Mouse (Mus musculus) heart, embryonic 13.5 days (tissue): Measurements from ENCODE around the gene Cpvl. TPM values are rescaled to one million over a fixed set of nuclear protein-coding genes. Genes with fewer than 3 reads are reported as not detected.

ENCODE experiments used
- ATAC-seq: fragments of 200-750 bp; cut with Nextera tagmentation; 2 replicates; pipeline ENCODE4 v1.8.0; 2017; ENCODE audit warnings: moderate TSS enrichment; ENCODE audit not compliant: insufficient number of reproducible peaks, low FRiP score, low TSS enrichment; ENCODE audit errors: extremely low read depth
- H3K27ac ChIP-seq: fragments of 300-500 bp; sonication (generic); replicated peaks from 2 replicates; pipeline ENCODE4 v1.5.1; 2015; ENCODE audit warnings: moderate library complexity, mild to moderate bottlenecking, inconsistent platforms
- H3K27me3 ChIP-seq: fragments of 300-500 bp; sonication (generic); replicated peaks from 2 replicates; pipeline ENCODE4 v1.6.1; 2015; ENCODE audit warnings: mild to moderate bottlenecking, inconsistent platforms
- H3K36me3 ChIP-seq: fragments of 300-500 bp; sonication (generic); 2 replicates; pipeline ENCODE4 v1.6.1; 2015; ENCODE audit warnings: mild to moderate bottlenecking, inconsistent platforms
- H3K4me1 ChIP-seq: fragments of 300-500 bp; sonication (generic); 2 replicates; pipeline ENCODE4 v1.6.1; 2015; ENCODE audit warnings: inconsistent platforms
- H3K4me2 ChIP-seq: fragments of 300-500 bp; sonication (generic); 2 replicates; pipeline ENCODE4 v1.6.1; 2015; ENCODE audit warnings: inconsistent platforms, mild to moderate bottlenecking, moderate library complexity
- H3K4me3 ChIP-seq: fragments of 300-500 bp; sonication (generic); 2 replicates; pipeline ENCODE4 v1.5.1; 2015; ENCODE audit warnings: moderate library complexity, mild to moderate bottlenecking, inconsistent platforms
- H3K9ac ChIP-seq: fragments of 300-500 bp; sonication (generic); 2 replicates; pipeline ENCODE4 v1.6.1; 2015; ENCODE audit warnings: inconsistent platforms, mild to moderate bottlenecking, moderate library complexity
- H3K9me3 ChIP-seq: fragments of 300-500 bp; sonication (generic); 2 replicates; pipeline ENCODE4 v1.6.1; 2016; ENCODE audit warnings: inconsistent platforms
- WGBS: fragments of 180-500 bp; shearing (Covaris S2); methylation state at CpG from one replicate; pipeline ENCODE4 v1.1.7; 2015; ENCODE audit warnings: mixed read lengths; 5-methylcytosine and 5-hydroxymethylcytosine counted together
- polyA plus RNA-seq: library from polyadenylated mRNA; unstranded; fragments of >200 nt; fragmentation: Nextera tagmentation; extraction: Ambion mirVana; gene quantifications from 2 replicates; pipeline ENCODE4 v1.2.1, GENCODE M21; 2015

Gene Cpvl
- polyA plus RNA-seq, 1 experiment from 2014 or later: not detected

DNA sequence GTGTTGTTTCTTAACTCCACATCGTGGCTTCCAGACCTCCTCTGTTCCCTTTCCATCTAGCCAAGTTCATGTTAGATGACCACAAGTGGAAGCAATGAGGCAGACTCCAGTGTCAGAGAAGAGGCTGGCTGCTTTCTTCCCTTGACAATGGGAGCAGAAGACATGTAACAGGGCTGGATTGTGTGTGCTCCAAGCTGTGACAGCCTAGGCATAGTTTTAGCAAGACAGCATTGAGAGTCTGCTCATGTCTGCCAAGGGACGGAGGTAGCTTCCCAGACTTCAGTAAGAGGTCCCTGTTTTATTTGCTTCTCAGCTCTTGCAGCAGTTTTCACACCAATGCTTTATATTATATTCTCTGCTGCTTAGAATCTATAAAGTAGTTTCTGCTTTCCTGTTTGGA, 124.2 kb downstream of the Cpvl start:
- no peak overlapping the region for H3K4me3 ChIP-seq
- H3K9me3 ChIP-seq: no peaks in the 10 kb centered on the region
- WGBS: 72% methylated on average over 2 of the region's 2 CpGs
- H3K4me2 ChIP-seq: no peak overlapping the region
- H3K27me3 ChIP-seq: no peaks in the 10 kb centered on the region
- H3K9ac ChIP-seq: no peak overlapping the region
- no peaks in the 10 kb centered on the region for H3K36me3 ChIP-seq
- no peak overlapping the region for H3K27ac ChIP-seq
- no peaks in the 10 kb centered on the region for H3K4me1 ChIP-seq
- no peak for ATAC-seq

GRCm38 (mm10) chr6:53853546-53853945, 124.9 kb downstream of the Cpvl start:
- no peaks in the 10 kb centered on the region for H3K9me3 ChIP-seq
- 77% methylated on average over 3 of the region's 3 CpGs for WGBS

DNA sequence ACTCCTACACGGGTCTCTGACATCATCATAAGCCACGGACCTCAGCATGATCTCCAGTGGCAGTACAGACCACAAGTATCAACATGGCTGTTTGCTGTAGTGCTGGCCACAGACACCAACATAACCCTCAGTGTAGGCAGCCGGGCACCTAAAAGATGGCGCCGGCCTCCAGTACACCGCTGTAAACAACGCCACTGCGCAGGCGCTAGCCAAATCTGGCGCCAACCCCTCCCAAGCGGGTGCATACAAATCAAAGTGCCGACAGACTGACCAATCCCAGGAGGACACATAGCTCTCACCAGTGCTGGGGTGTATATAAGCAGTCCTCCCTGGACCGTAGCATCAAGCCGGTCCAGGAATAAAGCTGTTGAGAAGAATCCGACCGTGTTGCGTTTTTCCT, 133.8 kb downstream of the Cpvl start:
- Histone ChIP-seq H3K9ac (no peak overlapping the region), H3K27me3 (no peaks in the 10 kb centered on the region), H3K9me3 (no peaks in the 10 kb centered on the region), H3K27ac (no peak overlapping the region), H3K4me3 (no peak overlapping the region), H3K4me2 (no peak overlapping the region), H3K4me1 (no peaks in the 10 kb centered on the region), H3K36me3 (no peaks in the 10 kb centered on the region)
- ATAC-seq: no peak
- 87% methylated on average over 17 of the region's 17 CpGs for WGBS

More at GRCm38 (mm10) chr6:53853546-53853945, 124.9 kb downstream of the Cpvl start:
- H3K27me3 ChIP-seq: no peaks in the 10 kb centered on the region
- H3K4me3 ChIP-seq: no peak overlapping the region
- H3K9ac ChIP-seq: no peak overlapping the region
- no peak for ATAC-seq
- no peaks in the 10 kb centered on the region for H3K4me1 ChIP-seq
- no peak overlapping the region for H3K27ac ChIP-seq
- H3K4me2 ChIP-seq: no peak overlapping the region
- H3K36me3 ChIP-seq: no peaks in the 10 kb centered on the region

- no peak overlapping the region for H3K4me2 ChIP-seq
- ATAC-seq: no peak
- no peak overlapping the region for H3K27ac ChIP-seq
- no peak overlapping the region for H3K9ac ChIP-seq
- H3K4me3 ChIP-seq: no peak overlapping the region
- 33% methylated on average over 4 of the region's 4 CpGs for WGBS
- peaks cover 43% of the 10 kb centered on the region for H3K27me3 ChIP-seq
- no peaks in the 10 kb centered on the region for H3K36me3 ChIP-seq
- peaks cover 10% of the 10 kb centered on the region; the same call in 1 of the 2 replicates for H3K4me1 ChIP-seq
- no peaks in the 10 kb centered on the region for H3K9me3 ChIP-seq
Observed at GRCm38 (mm10) chr6:53825213-53825612, 153.3 kb downstream of the Cpvl start.

Other genes with a start within 250 kb of the Cpvl start
- gene Tril, start 157.8 kb downstream of the Cpvl start, polyA plus RNA-seq: 6.7 and 8.9 TPM in 2 replicates
- gene Chn2, start 60.9 kb upstream of the Cpvl start, polyA plus RNA-seq: 8.7 and 9.1 TPM in 2 replicates